Mouse (Mus musculus) urinary bladder, adult 18-20 months (tissue): Measurements from ENCODE around the gene Ttc30a1.
A peak's percentile ranks its signal among the peaks of the same experiment; 100 is the strongest.
"Not testable (repeated sequence)": the region's sequence is repeated elsewhere in the genome, so short reads cannot be mapped to it uniquely, and the experiment has no call there.

ENCODE experiments used
- DNase-seq, 2 experiments: peaks; one replicate each; pipeline ENCODE4 v3.0.0; 2022; ENCODE audit warnings: low spot score in 2 of 2, mixed read lengths in 2 of 2

Gene Ttc30a1

DNA sequence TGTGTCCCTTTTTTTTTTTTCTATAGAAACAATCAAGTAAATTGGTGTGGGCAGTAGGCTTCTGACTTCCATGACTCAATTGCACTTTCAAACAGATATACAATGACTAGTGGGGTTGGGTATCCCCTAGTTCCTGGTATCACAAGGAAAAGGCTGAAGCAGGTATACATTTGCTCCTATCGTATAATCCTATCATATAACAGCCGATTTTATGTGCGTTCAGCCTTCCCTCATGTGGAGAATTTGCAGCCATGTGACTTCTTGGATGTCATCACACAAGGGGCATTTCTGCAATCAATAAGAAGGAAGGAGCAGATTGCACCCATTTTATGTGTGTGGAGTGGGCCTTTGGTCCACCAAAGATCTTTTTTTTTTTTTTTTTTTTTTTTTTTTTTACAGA, 1.3 kb upstream of the Ttc30a1 start:
- no peak for DNase-seq

DNA sequence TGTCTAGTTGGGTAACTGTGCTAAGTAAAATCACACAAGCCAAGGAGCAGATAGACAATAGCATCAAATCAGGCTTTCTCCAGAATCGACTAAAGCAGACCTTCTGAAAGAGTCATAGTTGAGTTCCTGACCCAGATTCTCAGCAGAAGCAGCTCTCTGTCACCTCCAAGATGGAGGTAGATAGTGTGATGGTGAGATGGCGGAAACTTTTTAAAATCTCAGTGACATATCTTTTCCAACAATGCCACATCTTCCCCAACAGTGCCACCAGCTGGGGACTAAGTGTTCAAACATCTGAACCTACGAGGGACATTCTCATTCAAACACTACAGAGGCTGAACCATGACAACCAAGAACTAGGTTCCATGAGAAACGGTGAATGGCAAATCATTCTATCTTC, 859 bp upstream of the Ttc30a1 start:
- no peak for DNase-seq

DNA sequence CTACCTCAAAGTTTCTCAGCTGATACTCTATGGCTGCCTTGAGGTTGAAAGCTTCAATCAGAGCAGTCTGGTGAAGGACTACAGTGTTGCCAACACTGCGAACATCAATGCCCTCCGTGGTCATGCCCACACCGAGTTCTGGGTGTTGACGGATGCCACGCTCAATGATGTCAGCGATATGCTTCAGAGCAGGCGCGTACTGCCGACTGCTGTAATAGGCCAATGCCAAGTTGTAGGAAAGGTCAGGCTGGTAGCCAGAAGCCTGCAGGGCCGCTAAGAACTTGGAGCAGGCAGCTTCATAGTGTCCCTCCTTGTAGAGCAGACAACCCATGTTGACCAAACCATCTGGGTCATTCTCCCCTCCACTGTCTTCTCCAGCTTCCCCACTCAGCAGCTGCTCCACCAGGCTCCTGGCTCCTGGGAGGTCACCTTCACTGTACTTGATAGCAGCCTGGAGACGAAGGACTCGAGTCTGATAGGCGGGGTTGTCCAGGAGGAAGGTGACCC, 781 bp downstream of the Ttc30a1 start:
- DNase-seq = not testable (repeated sequence)

DNA sequence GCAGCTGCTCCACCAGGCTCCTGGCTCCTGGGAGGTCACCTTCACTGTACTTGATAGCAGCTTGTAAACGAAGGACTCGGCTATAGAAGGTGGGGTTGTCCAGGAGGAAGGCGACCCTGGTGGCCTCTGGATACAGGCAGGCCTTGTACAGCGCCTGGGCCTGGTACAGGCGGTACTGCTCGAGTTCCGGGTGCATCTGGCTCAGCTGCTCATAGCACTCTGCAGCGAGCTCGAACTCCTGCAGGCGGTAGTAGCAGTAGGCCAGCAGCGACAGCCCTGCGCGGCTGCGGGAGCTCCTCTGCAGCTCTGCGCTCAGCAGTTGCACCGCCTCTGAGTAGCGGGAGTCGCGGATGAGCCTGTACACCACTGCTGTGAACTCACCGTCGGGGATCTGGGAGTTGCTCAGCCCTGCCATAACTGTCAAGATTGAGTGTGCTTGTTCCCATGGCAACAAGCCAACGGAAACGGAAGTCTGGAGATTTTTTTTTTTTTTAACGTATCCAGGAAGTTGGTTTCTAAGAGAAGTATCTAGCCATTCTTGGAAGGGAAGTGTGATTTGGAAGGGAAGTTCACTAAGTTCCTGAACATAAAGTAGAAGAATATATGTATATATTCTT, 3.9 kb downstream of the Ttc30a1 start, which contains the start of gene Ttc30a2:
Gene Ttc30a2 (minus strand): TSS at position 419 of the 617 bp plus-strand sequence.
- not testable (repeated sequence) for DNase-seq

DNA sequence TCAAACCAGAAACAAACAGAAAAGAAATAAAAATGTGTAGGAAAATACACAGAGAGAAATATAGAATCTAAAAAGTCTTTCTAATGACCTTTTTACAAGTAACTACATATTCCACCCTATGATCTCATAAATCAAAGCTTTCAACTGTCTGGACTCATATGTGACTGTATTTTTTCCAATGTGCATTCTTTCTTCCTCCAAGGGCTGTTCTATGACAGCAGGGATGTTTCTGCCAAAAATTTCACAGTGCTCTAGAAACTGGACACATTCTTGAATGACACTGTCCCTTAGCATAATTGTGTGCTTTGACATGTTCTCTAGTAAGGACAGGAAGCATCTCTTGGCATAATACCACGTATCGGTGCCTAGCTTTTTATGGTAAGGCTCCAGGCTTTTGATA, 5.7 kb downstream of the Ttc30a1 start:
- DNase-seq = not testable (repeated sequence)

DNA sequence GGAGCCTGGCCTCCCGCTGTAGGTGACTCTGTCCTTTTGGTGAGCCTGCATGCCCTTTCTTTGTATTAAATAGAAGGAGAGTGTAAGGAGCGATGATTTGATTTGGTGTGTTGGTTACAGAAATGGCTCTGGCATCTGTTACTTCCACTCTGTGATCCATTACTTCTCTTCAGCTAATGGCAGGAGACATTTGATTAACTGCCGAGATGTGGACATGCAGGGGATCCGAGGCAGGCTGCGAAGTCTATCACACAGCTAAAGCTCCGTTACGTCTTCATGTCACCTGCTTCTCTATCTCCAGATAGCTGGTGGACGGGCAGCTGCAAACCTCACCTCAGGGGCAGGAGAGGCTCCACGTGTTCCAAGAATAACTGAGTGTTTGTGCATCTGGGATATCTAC, 7.6 kb downstream of the Ttc30a1 start:
- DNase-seq = no peak

DNA sequence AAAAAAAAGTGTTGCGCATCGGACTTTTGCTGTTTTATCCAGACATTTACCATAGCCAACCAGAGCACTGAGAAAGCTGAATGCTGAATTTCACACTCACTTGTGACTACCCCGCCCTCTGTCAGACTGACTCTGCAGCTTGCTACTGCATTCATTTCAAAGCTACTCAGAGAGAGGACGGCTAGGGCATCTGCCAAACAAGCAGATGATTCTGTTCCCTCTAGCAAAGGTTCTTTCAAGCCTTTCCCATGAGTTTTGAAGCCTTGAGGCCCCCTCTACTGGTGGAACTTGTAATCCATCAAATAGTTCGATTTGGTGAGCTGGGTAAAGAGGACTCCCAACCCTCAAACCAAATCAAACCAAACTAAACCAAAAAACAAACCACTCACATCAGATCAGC, 16.8 kb downstream of the Ttc30a1 start:
- peak; percentile 28 to 33 for DNase-seq

DNA sequence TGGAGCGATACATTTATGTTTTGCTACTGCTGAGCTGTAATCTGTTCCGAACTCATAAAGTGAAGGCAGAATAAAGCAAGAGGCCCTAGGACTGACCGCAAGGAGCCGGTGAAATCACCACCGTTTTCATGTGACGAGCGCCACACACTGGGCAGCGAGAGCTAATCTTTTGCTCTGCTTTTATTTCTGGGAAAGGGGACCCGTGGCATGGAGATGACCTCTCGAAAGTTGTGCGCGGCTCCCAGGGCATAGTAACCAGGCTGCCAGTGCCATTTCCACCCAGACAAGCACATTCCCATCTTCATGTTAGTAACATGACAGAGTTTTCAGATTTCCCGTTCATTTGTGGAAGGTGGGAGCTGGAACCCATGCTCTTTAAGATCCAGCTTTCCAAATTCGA, 17.3 kb downstream of the Ttc30a1 start:
- peak; percentile 32 to 44 for DNase-seq

DNA sequence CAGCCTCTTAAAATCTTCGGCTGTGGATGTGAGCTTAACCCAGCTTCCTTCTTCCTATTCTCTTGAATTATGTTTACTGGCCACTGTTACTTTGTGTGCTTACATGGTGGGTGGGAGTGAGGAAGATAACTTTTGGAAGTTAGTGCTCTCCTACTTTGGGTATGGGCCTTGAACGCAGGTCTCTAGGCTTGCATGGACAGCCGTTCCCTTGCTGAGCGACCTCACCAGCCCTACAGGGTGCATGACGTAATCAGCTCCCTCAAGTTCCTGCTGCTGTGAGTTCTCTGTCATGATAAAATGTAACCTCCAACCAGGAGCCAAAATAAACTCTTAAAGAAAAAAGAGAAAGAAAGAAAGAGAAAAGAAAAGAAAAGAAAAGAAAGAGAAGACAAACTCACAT, 17.7 kb downstream of the Ttc30a1 start:
- DNase-seq = no peak

DNA sequence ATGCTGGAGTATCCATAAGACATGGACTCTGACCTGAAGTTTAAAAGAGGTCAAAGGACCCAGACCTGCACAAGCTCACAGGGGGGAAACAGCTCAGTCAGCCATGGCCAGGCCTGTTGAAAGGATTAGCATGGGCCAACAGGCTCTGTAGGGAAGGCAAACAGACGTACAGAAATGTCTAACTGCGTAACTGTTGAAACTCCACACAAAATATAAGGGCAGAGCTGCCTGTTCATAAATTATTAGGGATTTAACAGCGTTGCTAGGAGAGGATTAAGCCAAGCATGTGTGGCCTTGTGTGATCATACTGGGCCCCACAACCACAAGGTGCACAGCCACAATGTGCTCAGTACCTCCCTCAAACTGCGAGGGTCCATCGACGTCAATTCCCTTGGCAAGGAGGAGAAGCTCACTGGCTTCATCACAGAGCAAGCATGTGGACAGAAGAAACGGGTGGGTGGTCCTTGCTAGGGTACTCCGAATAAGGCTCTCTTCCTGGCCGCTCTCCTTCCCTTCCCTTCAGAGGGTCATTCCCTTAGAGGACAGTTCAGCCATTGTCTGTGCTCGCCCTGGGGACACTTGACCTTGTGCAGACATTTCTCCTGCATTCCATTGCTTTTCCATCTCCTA, 18.4 kb downstream of the Ttc30a1 start:
- no peak for DNase-seq

DNA sequence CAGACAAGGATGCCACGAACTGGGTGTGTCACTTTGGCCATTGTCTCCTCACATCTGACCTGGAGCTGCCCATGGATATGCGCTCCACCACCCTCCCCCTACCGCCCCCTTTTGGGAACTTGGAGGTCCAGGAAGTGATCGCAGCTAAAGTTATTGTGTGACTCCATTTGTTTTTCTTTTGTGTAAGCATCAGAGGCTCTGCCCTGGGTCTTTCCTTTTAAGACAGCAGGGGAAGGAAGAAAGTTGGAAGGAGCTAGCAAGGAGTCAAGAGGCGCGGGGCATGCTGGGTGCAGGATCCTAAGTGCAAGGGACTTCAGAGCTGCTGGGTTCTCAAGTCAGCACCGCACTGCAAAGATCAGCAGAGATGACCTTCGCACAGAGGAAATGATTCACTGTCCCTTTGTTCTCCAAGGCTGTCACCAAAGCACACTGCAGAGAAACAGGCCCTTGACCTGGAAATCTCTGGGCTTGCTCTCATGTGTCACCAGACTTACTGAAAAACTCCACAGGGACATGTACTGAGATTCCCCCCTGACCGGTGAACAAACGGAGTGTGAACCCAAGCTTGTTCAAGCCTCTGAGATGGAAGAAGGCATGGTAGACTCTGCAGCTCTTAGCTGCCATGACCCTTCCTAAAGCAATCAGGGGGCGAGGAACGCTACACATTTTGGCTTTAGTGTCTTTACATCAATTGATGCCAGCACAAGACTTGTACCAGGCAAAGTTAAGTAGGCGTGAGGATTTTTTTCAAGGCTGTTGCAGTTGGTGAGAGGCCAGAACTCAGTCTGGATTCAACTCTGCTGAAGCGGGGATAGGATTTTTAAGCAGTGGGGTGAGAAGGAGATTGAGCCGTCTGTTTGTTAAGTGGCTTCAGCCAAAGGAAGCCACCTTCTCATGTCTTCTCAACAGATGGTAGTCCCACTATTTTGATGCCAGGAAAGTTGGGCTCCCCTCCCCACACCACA, 21.1 kb downstream of the Ttc30a1 start:
- DNase-seq = no peak

DNA sequence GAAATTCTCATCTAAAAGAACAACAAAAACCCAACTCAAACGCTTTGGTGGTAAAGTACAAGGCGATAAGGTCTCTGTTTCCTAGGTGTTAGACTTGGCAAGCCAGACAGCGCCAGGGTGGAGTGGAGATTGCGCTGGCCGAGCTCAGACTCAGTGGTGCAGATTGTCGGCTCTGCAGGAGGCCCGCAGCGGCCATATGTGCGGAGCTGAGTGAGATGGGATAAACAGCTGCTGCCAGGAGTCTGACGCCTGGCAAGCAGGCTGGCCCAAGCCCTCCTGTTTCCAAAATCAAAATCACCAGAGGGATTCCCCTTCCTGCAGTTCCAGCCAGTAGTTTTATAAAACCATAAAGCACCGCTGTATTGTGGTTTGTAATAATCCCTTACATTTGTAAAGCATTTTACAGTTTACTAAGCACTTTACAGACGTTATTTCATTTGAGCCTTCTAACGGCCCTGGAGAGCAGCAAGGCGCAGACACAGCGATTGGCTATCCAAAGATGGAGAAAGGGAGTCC, 21.9 kb downstream of the Ttc30a1 start:
- DNase-seq = peak in 1 of 2 experiments; percentile 5

DNA sequence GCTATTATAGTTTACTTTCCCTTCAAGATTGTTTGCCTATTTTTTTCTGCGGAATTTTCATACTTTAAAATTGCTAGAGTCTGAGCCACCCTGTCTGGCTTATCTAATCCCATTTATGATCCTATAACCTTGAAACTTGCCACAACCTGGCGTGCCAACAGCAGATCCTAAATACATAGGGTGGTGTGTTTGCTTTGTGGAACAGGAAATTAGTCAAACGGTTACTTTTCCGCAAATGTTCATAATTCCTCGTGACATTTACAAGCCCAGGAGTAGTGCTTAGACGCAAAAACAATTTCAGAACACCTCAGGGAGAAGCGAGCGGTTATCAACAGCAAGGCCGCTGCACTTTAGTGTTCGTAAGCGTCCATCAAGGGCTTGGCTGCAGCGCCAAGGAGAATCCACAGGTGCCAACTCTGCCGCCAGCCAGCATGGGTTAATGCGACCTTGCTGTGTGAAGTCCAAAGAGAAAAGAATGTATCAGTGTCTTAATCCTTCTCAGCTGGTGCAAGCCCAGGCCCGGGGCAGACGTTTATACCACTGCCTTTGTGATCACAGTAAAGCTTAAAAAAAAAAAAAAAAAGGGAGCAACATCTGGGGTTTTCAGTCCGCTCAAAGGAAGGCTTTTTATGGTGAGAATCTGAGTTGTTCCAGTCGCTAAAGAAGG, 22.5 kb downstream of the Ttc30a1 start:
- peak in 1 of 2 experiments; percentile 6 for DNase-seq

DNA sequence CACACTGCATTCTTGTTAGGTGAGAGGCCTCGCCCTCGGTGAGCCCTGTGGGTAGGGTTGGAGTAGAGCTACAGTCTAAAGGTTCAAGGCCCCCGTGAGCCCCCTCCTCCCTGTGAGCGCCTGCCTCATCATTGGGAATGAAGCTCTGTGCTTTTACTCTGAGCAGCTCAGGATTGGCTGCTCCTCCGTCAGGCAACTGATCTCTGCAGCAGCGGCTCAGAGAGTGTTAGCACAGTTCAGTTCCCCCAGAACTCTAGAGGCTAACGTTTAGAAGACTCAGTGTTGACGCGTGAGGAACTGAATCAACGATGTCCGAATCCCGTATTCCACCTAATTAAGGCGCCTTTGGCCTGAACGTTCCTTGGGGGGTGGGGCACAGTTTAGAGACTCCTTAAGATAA, 26.1 kb downstream of the Ttc30a1 start:
- DNase-seq = no peak

DNA sequence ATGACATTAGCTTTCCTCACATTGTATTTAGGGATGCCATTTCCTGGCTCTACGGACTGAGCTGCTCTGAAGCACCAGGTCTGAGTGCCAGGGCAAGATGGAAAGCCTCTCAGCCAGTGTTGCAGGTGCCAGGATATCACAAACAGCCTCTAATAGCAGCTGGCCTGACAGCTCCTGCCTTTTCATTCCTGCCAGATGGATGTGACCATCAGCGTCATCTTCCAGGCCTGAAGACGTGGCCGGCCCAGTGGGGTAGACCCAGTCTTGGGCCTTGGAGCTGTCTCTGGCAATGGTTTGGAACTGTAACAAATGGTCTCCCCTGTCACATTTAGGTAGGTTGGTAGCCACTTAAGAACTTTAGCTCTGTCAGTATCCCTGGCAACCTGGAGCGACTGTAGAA, 28.4 kb downstream of the Ttc30a1 start:
- no peak for DNase-seq

DNA sequence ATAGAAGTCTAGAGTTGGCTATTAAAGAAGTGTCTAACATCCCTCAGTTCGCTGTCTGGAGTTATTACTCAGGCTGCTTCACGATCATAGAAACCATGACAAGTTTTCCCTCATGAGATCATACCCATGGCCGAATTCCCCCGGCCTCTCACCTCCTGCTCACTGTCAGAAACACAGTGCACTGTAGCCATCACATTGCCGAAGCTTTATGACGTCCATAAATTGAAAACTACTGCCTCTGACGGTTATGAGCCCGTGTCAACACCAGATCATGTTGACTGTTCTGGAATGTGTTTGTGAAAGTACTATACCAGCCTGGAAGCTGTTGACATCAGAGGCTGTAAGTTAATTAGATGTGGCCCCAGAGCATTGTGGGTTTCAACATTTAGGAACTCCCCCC, 31.1 kb downstream of the Ttc30a1 start:
- no peak for DNase-seq

DNA sequence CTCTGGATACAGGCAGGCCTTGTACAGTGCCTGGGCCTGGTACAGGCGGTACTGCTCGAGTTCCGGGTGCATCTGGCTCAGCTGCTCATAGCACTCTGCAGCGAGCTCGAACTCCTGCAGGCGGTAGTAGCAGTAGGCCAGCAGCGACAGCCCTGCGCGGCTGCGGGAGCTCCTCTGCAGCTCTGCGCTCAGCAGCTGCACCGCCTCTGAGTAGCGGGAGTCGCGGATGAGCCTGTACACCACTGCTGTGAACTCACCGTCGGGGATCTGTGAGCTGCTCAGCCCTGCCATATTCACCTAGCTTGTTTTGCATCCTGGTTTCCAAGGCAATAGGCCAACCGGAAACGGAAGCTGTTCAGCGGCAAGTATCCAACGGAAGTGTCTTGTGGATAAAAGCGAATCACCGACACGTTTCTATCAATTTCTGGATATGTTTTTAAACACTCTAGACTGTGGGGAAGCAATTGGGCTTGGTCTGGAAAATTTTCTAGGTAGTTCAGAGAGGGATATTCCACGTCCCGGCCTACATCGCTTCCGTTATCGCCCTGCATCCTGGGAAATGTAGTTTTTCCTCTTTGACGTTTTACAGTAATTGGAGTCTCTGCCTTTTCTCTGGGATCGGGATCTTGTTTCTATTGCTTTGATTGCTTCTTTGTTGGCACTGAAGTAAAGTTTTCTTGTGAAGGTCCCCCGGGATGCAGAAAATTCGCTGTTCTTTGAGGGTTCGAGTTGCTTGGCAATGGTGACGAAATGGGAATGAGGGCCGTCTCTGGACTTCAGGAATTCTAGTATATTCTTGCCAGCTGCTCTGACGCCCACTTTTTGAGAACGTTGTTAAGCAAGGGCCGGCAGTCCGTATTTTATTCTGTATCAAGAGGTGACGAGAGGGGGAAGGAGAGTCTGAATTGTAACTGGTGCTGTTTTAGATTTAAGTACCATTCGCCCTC, 43.4 kb downstream of the Ttc30a1 start, which contains the start of gene Ttc30b:
Gene Ttc30b (minus strand): TSS at position 469 of the 947 bp plus-strand sequence.
- peak; percentile 57 to 71 for DNase-seq

DNA sequence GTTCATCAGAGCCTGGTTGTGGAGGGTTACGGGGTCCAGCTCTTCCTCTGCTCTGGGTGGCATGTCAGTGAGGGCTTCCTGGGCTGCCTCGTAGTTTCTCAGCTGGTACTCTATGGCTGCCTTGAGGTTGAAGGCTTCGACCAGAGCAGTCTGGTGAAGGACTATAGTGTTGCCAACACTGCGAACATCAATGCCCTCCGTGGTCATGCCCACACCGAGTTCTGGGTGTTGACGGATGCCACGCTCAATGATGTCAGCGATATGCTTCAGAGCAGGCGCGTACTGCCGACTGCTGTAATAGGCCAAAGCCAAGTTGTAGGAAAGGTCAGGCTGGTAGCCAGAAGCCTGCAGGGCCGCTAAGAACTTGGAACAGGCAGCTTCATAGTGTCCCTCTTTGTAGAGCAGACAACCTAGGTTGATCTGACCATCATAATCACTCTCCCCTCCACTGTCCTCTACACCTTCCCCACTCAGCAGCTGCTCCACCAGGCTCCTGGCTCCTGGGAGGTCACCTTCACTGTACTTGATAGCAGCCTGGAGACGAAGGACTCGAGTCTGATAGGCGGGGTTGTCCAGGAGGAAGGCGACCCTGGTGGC, 44.1 kb downstream of the Ttc30a1 start:
- DNase-seq = not testable (repeated sequence)

DNA sequence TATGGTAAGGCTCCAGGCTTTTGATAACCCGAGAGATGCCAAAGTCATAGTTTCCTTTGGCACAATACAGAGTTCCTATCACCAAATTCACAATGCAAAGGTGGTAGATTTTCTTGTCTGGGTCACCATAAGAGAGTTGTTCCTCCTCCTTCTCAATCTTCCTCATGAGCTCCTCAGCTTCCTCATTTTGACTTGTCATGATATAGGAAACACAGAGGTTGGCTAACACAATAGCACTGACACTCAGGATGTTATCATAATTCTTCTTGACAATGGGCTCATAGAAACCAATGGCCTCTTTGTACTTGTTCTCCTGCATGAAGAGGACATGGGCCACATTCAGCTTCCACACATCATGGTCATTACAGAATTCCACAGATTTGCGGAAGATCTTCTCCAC, 45.1 kb downstream of the Ttc30a1 start:
- not testable (repeated sequence) for DNase-seq

DNA sequence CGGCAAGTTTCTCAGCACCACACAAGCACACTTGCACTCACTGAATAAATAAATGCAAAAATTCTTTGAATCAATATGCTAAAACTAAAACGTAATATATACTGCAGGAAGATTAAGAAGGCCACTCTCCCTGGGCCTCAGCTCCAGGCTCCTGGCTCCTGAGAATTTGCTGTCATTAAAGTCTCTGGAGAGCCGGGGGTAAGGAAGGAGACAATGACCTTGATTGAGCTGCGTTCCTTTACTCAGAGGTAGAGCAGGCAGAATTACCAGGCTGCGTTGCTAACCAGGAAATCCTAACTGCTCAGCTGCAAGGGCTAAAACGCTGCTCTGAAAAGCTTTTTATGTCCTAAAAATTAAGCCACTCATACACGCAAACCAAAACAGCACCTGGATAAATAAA, 48.2 kb downstream of the Ttc30a1 start:
- no peak for DNase-seq
